Mouse (Mus musculus) kidney, adult 2 months (tissue): ENCODE measurements at regions not wholly inside any gene's neighbourhood (a gene's known extent, or its start where the extent isn't known, plus 50 kb on each side); places are given as distances from the start of the nearest gene placed in this dataset.

Experiments used
- DNase-seq: peaks from one replicate; pipeline ENCODE4 v3.0.0; 2021
- H3K27ac ChIP-seq: fragments of 200-500 bp; 2 replicates; pipeline ENCODE4 v1.5.1; 2012; ENCODE audit warnings: low read depth, low read length, control low read depth, inconsistent platforms; ENCODE audit not compliant: insufficient read depth
- H3K27me3 ChIP-seq: fragments of 200-500 bp; replicated peaks from 2 replicates; pipeline ENCODE4 v1.6.1; 2012; ENCODE audit warnings: mild to moderate bottlenecking, moderate library complexity, low read length, inconsistent platforms; ENCODE audit not compliant: control insufficient read depth, insufficient read depth
- H3K36me3 ChIP-seq: fragments of 200-500 bp; 2 replicates; pipeline ENCODE4 v1.6.1; 2012; ENCODE audit warnings: mild to moderate bottlenecking, moderate library complexity, low read length, inconsistent platforms; ENCODE audit not compliant: control insufficient read depth, insufficient read depth
- H3K4me1 ChIP-seq: fragments of 200-500 bp; 2 replicates; pipeline ENCODE4 v1.6.1; 2011; ENCODE audit warnings: low read length; ENCODE audit not compliant: control insufficient read depth, insufficient read depth
- H3K4me3 ChIP-seq: fragments of 200-500 bp; 2 replicates; pipeline ENCODE4 v1.5.1; 2011; ENCODE audit warnings: mild to moderate bottlenecking, low read depth, low read length, control low read depth; ENCODE audit not compliant: insufficient read depth
- CTCF ChIP-seq: fragments of 200-500 bp; conservative IDR thresholded peaks from 2 replicates; pipeline ENCODE4 v1.5.1; 2011; ENCODE audit warnings: low read depth, mild to moderate bottlenecking, control low read depth, low read length, moderate library complexity, mixed read lengths; ENCODE audit not compliant: insufficient read depth, insufficient read length
- POLR2A ChIP-seq: fragments of 200-500 bp; IDR thresholded peaks from one replicate; pipeline ENCODE4 v1.6.1; 2011; ENCODE audit warnings: low read depth, low read length, control low read depth
- WGBS: fragments of 180-500 bp; shearing (Covaris S2); methylation state at CpG from one replicate; pipeline ENCODE4 v1.1.7; 2018; 5-methylcytosine and 5-hydroxymethylcytosine counted together

DNA sequence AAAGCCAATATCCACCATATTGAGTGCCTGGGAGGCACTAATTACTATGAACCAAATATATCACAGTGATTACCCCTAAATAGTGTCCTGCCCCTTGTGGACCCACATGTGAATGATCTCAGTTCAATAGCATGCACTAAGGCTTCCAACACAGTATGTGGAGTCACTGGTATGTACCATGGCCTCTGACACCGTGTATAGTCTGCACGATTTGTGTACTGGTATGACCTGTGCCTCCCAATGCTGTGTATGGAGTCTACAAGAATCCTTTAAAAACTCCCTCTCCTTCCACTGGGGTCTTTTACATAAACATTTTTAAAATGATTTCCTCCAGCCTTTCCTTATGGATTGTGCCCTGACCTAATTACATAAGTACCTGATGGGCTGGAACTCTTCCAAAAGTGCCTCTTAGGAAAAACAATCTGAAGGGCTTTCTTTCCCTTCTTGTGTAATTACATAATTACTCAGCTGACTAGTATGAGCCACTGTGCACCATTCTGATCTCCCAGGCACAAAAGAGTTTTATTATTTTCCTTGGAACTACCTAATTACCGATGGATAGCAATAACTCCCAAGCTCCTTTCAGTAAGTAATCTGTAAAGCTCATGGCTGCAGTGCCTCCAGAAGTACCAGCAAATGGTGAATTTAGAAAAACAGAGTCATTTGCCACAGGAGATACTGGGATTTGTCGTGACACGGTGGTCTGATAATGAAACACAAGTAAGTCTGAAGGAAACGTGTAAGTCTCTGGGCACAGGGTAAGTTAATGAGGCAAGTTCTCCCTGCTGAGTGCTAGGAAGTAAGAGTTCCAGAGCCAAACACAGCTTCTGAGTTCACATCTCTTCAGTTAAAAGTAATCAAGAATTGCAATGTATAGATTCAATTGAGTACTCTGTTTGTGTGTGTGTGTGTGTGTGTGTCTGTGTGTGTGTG lies 135.8 kb upstream of the Rarb start:
- WGBS, result 73% methylated on average over 6 of the region's 6 CpGs
- Histone ChIP-seq H3K4me1 (no peaks in the 10 kb centered on the region), H3K27ac (no peak overlapping the region), H3K27me3 (no peaks in the 10 kb centered on the region), H3K4me3 (no peak overlapping the region), H3K36me3 (no peaks in the 10 kb centered on the region)
- TF ChIP-seq CTCF (no peak), POLR2A (no peak)
- DNase-seq, result no peak

DNA sequence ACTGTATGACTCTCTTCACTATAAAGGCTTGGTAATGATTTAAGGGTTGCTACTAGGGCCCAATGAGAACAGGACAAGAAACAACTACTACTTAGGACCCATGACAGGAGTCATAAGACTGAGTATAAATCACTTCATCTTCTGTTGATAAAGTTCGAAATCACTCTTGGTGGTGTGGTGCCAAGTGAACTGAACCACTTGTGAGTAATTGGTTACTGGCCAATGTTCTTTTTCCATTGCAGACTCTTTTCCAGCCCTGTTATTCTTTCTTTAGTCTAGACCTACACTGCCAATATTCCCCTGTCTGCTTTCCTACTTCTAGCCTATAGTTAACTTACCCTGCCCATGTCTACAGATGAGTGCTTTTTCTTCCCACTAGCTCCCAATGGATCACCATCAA lies 129.8 kb upstream of the Rarb start:
- no peak overlapping the region for H3K27ac ChIP-seq
- no peaks in the 10 kb centered on the region for H3K4me1 ChIP-seq
- no peak overlapping the region for H3K4me3 ChIP-seq
- H3K27me3 ChIP-seq, result no peaks in the 10 kb centered on the region
- TF ChIP-seq CTCF (no peak), POLR2A (no peak)
- peak; percentile 4 for DNase-seq
- no peaks in the 10 kb centered on the region for H3K36me3 ChIP-seq
- 73% methylated on average over 1 of the region's 1 CpGs for WGBS

DNA sequence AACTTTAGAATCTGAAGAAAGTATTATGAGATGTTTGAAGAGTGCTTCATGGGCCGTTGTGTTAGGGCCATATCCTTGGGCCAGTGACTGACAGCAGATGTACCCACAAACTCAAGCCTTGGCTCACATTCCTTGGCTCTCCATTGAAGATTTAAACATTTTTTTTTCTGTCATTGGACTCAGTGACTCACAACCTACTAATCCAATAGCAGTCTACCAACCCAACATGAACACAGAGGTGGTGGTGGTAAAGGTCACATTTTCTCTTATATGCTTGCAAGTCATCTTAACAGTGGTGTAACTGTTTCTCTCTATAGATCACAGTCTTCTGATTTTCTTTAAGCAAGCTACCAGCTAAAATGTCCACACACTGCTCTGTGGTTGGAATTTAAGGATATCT lies 125.5 kb upstream of the Rarb start:
- Histone ChIP-seq H3K27ac (no peak overlapping the region), H3K4me1 (no peaks in the 10 kb centered on the region), H3K27me3 (no peaks in the 10 kb centered on the region), H3K36me3 (no peaks in the 10 kb centered on the region), H3K4me3 (no peak overlapping the region)
- TF ChIP-seq POLR2A, result no peak
- TF ChIP-seq CTCF, result no peak
- no peak for DNase-seq
- 84% methylated on average over 1 of the region's 1 CpGs for WGBS

- Histone ChIP-seq H3K4me3 (no peak overlapping the region), H3K36me3 (no peaks in the 10 kb centered on the region), H3K4me1 (no peaks in the 10 kb centered on the region), H3K27me3 (no peaks in the 10 kb centered on the region), H3K27ac (no peak overlapping the region)
- WGBS, result 50% methylated on average over 5 of the region's 5 CpGs
- no peak for DNase-seq
- TF ChIP-seq CTCF, result no peak
- TF ChIP-seq POLR2A, result no peak
These were observed 124.6 kb upstream of the Rarb start for GRCm38 (mm10) chr14:16943531-16943930.

DNA sequence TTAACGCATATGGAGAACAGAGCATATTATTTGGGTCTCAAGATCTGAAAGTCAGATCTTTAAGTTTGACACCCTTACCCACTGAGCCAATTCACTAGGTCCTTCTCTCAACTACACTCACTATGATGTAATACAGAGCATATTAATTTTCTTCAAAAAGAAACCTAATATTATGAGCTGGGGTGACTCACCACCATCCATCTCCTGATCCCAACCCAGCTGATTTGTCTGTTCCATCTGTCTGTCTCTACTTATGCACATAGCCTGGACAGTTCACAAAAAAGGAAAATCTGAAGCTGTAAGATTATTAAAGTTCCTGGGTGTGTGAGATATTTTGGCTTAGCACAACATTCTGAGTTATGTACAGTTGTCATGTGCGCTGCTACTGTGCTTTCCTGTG lies 108.2 kb upstream of the Rarb start:
- no peak for DNase-seq
- Histone ChIP-seq H3K36me3 (no peaks in the 10 kb centered on the region), H3K4me1 (no peaks in the 10 kb centered on the region), H3K27me3 (no peaks in the 10 kb centered on the region), H3K4me3 (no peak overlapping the region), H3K27ac (no peak overlapping the region)
- TF ChIP-seq POLR2A, result no peak
- TF ChIP-seq CTCF, result no peak
- 94% methylated on average over 2 of the region's 2 CpGs for WGBS

DNA sequence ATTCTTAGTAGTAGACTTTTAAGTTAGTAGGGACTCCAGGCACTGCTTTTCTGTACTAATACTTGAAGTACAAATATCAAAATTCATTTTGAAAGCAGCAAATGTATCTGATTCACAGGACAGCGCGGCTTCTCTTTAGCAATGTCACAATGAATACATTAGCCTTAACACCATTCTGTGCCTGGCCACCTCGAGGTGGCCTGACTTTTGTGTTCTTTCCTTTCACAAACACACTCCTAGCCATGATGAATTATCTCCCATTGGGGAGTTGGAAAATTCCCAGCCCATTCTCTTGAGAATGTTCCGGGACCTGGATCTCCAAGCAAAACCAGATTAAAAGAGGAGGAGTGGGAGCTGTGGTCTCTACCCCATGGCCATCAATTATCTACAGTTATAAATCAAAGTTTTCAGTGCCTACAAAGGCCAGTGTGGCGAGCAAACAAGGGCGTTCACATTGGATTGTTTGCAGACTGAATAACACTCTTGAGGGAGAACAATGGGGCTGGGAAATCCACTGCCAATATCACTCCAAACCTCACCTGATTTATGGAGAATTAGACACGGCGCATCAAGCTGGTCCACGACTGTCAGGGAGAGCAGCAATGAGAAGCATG lies 82.7 kb upstream of the Rarb start:
- WGBS, result 49% methylated on average over 9 of the region's 9 CpGs
- Histone ChIP-seq H3K4me1 (no peaks in the 10 kb centered on the region), H3K27me3 (no peaks in the 10 kb centered on the region), H3K4me3 (no peak overlapping the region), H3K27ac (no peak overlapping the region), H3K36me3 (no peaks in the 10 kb centered on the region)
- TF ChIP-seq POLR2A (no peak), CTCF (no peak)
- DNase-seq, result no peak
